Mouse (Mus musculus): ENCODE data around the gene Ephb2.

Ephb2 gene

GRCm38 (mm10) chr4:136801463-136801862 lies 34.3 kb downstream of the Ephb2 start:
- no peak for DNase-seq (ENCODE audit: low spot score)

DNA sequence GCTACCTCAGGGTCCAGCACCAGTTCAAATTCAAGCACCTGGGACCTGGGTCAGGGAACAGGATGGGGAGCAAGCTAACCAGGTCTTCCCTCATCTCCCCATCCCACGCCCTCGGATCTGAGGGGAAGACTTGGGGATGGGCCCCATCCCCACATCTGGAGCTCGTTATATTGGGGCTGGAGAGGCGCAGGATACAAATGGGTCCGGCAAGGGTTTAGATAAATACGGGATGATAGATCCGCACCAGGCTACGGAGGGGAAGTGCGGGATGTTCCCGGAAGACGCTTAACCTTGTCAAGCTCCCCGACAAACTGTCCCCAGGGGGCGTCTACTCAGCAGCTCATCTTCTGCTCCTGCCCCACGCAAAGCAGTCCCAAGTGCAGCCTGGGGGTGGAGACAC lies 35.4 kb downstream of the Ephb2 start:
- DNase-seq (ENCODE audit: low spot score), result no peak

GRCm38 (mm10) chr4:136797677-136798569 lies 37.9 kb downstream of the Ephb2 start:
- DNase-seq (ENCODE audit: low spot score), result no peak

DNA sequence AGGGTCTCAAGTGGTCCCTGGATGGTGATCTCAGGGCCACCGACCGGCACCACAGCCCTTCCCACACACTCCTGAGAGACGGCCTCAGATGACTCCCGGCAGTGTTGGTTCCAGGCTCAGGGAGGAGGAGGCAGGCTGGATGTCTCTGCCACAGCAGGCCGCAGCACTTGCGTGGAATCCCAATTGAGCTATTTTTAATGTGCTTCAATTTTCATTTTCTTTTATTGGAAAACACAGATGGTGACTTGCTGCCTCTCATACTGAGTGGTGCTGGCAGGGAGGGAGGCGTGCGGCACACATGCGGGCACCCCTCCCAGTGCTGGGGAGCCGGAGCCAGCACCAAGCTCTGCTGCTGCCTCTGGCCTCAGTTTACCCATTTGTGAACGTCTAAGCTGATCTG lies 42.5 kb downstream of the Ephb2 start:
- DNase-seq (ENCODE audit: low spot score), result no peak

DNA sequence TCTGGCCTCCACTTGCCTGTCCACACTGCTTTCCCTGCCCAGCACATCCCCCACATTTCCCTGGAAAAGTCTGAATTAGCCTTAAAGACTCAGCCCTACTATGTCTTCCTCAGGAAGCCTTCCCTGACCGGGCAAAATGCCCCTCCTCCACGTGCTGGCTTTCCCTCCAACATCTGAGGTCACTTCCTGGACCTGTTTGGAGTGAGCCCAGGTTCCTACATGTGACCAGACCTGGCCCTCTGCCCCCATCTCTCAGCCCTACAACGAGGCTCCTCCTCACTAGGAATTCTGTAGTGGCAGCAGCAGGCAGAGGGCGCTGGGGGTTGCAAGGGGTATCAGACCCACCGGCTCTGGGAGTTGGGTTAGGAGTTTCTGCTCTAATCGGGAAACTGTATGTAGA lies 46.0 kb downstream of the Ephb2 start:
- DNase-seq (ENCODE audit: low spot score), result no peak

DNA sequence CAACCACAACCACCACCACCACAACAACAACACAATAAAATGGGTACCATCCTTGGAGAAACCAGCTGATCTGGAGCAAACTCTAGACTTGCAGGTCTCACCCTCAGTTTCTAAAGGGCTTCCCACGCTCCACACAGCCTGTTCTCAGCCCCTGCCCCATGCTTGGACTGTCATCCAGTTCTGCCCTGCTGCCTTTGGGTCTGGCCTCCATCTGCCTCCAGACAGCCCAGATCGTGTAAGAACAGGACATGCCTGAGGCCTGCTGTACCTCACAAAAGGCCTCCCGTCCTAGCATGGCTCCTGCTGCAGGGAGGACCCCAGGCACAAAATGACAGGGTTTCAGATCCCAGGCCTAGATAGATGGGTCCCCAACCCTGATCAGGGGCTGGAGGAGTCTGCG lies 48.4 kb downstream of the Ephb2 start:
- DNase-seq (ENCODE audit: low spot score), result no peak

DNA sequence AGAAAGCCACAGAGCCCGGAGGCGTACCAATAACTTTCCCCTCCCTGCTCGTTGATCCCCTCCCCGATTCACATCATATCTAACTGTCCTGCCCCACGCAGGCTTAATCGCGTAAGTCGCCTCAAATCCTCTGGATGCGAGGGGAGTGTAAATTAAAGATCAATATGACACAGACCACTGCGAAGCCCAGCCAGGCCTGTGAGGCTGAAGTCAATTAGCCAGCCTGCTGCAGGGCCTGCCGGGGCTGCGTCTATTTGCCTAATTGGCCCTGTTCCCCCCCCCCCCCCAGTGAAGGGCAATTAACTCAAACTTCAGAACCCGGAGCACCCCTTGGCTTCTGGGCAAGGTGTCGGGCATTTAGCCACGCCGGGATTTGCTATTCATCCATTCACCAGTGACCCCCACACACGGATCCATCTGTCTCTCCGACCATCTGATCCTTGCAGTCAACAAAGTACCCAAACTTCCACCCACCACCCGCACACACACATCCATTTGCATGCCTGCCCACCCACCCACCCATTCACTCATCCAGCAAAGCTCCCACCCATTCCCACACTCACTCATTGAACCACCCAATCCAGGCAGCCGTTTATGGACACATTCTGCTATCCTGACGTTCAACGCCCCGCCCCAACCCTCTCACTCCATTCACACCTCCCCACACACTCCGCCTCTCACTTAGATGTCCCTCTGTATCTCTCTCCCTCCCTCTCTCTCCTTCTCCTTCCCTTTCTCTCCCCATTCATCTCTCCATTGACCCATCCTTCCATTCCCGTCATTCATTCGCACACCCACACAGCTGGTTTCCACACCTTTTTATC lies 49.1 kb downstream of the Ephb2 start:
- no peak for DNase-seq (ENCODE audit: low spot score)

- DNase-seq (ENCODE audit: low spot score), result no peak
These were observed 52.1 kb downstream of the Ephb2 start for GRCm38 (mm10) chr4:136783552-136784150.

GRCm38 (mm10) chr4:136782579-136782925 lies 53.2 kb downstream of the Ephb2 start:
- no peak for DNase-seq (ENCODE audit: low spot score)

- no peak for DNase-seq (ENCODE audit: low spot score)
These were observed 53.8 kb downstream of the Ephb2 start for GRCm38 (mm10) chr4:136781868-136782578.

DNA sequence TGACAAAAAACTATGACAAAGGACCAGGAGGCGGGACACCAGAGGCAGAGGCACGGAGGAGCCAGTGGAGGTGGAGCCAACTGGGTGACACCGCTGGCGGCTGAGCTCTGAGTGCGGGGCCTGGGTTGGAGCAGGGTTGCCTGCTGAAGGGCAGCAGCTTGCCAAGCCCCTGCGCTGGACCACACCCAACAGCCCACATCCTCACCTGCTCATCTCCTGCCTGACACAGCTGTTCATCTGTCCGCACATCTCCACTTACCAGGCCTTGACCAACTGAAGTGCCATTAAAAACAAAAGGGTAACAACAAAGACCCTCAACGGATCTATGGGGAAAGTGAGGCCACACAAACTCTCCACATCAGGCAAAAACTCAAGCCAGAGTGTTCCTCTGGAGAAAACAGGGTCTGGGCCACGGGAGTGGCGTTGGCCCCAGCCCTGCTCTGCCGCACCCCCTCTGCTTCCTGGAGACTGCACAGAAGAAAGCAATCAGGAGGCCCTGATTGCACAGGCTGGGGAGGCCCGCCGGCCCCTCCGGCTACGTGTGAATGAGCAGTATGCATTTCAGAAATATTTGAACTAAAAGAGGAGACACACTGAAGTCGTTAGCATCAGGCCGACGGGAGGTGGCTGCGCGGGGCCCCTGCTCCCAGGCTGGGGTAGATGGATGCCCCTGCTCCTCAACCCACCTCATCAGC lies 55.4 kb downstream of the Ephb2 start:
- DNase-seq (ENCODE audit: low spot score), result no peak

DNA sequence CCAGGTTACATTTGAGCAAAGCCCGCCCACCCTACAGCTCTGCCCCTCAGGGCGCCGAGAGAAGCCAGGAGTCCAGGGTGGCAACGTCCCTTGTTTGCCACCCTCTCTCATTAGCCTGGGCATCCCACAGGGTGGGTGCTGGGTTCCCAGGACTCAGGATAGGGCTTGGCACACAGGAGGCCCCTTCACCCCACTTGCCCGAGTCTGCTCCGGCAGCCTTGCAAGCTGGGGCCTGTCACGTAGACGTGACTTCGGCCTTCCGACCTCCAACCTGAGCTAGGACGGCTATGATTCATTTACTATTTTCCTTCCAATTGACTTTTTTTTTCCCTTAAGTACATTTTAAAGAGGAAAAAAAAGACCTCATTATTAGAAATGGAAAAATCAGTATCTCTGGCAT lies 56.6 kb downstream of the Ephb2 start:
- no peak for DNase-seq (ENCODE audit: low spot score)

DNA sequence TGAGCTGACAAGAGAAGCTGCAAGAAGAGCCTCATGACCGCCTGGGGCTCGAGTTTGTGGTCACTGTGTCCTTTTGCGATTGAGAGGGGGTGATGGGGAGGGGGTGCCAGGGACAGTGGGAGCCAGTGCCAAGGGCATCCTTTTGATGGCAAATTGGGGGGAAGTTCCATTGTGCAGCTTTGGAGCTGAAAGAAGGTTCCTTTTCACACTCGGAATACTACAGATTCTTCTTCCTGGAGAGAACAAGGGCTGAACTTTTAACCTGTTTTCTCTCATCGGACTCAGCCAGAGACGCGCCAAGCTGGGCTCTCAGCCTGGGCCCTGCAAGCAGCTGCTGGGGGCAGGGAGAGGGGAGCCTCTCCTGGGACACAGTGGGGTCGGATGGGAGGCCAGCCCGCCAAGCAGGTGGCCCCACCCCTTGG lies 59.3 kb downstream of the Ephb2 start:
- no peak for DNase-seq (ENCODE audit: low spot score)

DNA sequence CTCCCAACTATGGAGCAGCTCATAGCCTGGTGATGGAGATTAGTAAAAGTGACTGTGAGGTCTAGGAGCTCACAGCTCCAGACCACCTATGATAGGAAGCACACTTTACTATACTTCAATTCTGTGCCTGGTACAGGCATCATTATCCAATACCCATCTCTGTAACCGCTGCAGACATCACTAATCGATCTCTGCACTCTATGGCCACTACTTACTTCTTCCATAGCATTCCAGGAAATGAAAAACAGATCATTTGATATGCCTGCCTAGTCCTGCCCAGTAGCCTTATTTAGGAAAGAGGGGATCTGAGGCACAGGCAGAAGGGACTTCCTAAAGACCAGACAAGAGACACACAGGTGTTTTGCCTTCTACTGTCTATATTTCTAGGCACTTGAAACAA lies 59.9 kb downstream of the Ephb2 start:
- no peak for DNase-seq (ENCODE audit: low spot score)

GRCm38 (mm10) chr4:136774201-136774600 lies 61.6 kb downstream of the Ephb2 start:
- no peak for DNase-seq (ENCODE audit: low spot score)

DNA sequence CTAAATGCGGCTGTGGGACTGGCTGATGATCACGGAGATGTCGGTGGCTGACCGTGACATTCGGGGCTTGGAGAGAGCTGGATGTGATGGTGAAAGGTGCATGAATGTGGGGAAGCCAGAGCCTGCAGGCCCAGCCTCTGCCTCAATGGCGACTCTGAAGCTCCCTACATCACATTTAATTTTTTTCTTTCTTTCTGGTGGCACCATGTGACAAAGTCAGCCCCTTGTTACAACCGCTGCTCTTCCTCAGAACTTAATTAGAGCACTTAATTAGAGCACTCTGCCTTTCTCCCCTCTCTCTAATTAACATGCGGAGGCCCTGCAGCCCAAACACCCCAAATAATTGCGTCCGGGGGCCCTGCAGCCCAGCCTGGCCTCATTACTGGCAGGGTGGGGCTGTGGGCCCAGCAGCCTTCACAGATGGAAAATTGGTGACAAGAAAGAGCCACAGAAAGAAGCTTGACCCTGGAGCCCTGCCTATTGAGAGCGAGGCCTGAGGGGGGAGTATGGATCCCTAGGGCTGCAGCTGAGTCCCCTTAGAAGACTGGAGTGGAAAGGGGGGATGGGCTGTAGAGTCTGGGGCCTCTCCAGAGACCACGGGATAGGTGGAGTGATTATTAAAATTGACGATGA lies 62.7 kb downstream of the Ephb2 start:
- no peak for DNase-seq (ENCODE audit: low spot score)

DNA sequence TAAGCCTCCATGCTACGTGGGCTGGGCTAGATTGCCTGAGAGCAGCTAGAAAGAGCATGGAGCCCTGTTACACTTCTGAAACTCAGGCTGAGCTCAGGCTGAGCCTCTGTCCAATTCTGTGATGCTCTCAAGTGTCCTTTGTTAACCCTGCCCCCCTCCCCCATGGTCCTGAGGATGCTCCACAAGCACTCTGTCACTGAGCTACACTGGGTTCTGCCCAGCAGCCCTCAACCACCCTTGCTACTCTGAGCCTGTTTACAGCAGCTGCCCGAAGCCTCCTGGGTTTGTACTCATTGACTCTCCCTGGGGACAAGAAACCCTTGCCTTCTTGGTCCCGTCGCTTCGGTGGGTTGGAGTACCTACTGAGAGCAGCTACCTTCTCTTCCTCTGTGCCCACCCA lies 63.5 kb downstream of the Ephb2 start:
- DNase-seq (ENCODE audit: low spot score), result no peak

DNA sequence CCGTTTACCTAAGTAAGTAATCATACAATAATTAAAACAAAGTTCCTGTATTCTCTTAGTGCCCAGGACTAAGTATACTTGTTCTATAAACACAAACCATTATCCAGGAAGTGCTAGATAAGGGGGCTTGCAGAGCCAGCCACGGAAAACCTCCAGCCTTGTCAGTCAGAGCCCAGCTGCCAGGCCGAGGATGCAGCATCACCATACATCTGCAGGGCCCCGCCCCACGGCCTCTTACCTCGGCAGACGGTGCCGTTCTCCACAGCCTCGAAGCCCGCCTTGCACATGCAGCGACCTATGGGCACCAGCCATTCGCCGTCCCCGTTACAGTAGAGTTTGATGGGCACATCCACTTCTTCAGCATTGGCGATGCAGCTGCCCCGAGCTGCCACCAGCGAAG lies 65.1 kb downstream of the Ephb2 start:
- DNase-seq (ENCODE audit: low spot score), result no peak

- DNase-seq (ENCODE audit: low spot score), result no peak
These were observed 67.3 kb downstream of the Ephb2 start for GRCm38 (mm10) chr4:136768499-136768898.

DNA sequence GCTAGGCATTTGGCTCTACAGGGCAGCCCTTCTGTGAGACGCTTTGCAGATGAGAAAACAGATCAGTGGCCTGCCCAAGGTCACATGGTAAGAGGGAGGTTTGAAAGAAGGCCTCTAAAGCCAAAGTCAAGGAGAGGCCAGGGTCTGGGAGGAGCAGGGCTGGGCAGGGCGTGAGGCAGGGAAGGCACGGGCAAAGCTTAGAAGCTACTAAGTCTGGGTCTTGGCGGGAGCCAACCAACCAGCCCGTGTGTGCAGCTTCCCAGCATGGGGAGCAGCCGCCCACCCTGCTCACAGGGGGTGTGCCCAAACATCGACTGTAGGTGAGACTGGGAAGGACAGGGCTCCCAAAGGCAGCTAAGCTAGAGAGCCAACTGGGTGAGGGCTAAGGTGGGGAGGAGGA lies 70.7 kb downstream of the Ephb2 start:
- no peak for DNase-seq (ENCODE audit: low spot score)

DNA sequence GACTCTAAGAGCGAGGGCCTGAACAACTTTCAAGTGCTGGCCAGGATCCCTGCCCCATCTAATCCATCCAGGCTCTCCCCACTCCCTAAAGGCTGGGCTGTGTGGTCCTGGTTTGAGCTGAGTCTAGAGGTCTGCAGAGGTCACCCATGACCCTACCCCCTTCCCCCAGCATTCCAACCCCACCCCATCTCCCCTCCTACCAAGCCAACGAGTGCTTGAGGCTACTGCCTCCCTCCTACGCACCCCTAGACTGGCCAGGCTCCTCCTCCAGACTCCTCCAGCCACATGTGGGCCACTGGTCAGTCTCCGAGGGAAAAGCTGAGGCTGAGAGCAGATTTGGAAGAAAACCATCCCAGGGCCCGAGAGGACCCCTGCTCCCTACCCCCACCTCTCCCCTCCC lies 72.4 kb downstream of the Ephb2 start:
- DNase-seq (ENCODE audit: low spot score), result no peak

Data from ovary, postnatal 10 days (tissue).